Mouse (Mus musculus): Measurements from ENCODE around the gene Med20. TPM values are rescaled to one million over a fixed set of nuclear protein-coding genes. Genes with fewer than 3 reads are reported as not detected.
A peak's percentile ranks its signal among the peaks of the same experiment; 100 is the strongest.

Gene Med20
- total and polyA plus RNA-seq, 2 experiments from 2014 or later: 32.4 to 33.8 TPM

GRCm38 (mm10) chr17:47580962-47581361 is 30.4 kb upstream of the Med20 start:
- no peak for TF ChIP-seq CTCF (IDR thresholded peaks at IDR 0.05)
- H3K9me3 ChIP-seq (ENCODE audit: low read length): no peaks in the 10 kb centered on the region
- ATAC-seq (ENCODE audit: low FRiP score) (no peak), DNase-seq (ENCODE audit: low spot score) (no peak)
- no peaks in the 10 kb centered on the region for H3K36me3 ChIP-seq (ENCODE audit: insufficient read depth, low read length)
- no peak overlapping the region for H3K4me2 ChIP-seq (ENCODE audit: low read depth, low read length, poor library complexity, severe bottlenecking)
- 86% methylated on average over 4 of the region's 4 CpGs for WGBS
- H3K27me3 ChIP-seq (ENCODE audit: insufficient read depth, low read length): no peaks in the 10 kb centered on the region
- no peak overlapping the region for H3K27ac ChIP-seq (ENCODE audit: low read depth, low read length)
- no peaks in the 10 kb centered on the region for H3K4me1 ChIP-seq (ENCODE audit: insufficient read depth, low read length)
- H3K9ac ChIP-seq (replicated peaks; ENCODE audit: low read length, poor library complexity, severe bottlenecking): no peak overlapping the region
- H3K4me3 ChIP-seq (ENCODE audit: low read depth, low read length): no peak overlapping the region

GRCm38 (mm10) chr17:47588517-47588916 is 22.9 kb upstream of the Med20 start:
- DNase-seq (ENCODE audit: low spot score) (no peak), ATAC-seq (ENCODE audit: low FRiP score) (no peak)
- H3K9me3 ChIP-seq (ENCODE audit: low read length): no peaks in the 10 kb centered on the region
- no peak overlapping the region for H3K4me3 ChIP-seq (ENCODE audit: low read depth, low read length)
- 86% methylated on average over 8 of the region's 8 CpGs for WGBS
- H3K36me3 ChIP-seq (ENCODE audit: insufficient read depth, low read length): no peaks in the 10 kb centered on the region
- no peak overlapping the region for H3K9ac ChIP-seq (replicated peaks; ENCODE audit: low read length, poor library complexity, severe bottlenecking)
- no peaks in the 10 kb centered on the region for H3K27me3 ChIP-seq (ENCODE audit: insufficient read depth, low read length)
- TF ChIP-seq CTCF (IDR thresholded peaks at IDR 0.05): no peak
- no peak overlapping the region for H3K4me2 ChIP-seq (ENCODE audit: low read depth, low read length, poor library complexity, severe bottlenecking)
- no peaks in the 10 kb centered on the region for H3K4me1 ChIP-seq (ENCODE audit: insufficient read depth, low read length)
- no peak overlapping the region for H3K27ac ChIP-seq (ENCODE audit: low read depth, low read length)

DNA sequence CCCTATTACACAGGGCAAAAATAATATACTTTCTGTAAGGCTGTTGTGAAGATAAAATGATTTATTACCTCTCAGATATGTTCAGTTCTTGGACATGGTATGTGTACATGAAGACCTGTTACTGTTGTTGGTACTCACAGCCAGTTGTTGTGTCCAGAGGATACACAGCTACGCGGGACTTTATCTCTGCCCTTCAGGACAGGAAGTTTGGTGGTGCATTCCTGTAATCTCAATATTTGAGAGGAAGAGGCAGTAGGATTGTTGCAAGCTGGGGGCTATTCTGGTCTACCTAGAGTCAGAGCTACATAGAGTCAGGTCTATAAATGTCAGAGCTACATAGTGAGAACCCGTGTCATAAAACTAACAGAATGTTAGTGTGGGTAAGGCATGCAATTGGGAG is 20.3 kb upstream of the Med20 start:
- no peak for TF ChIP-seq CTCF (IDR thresholded peaks at IDR 0.05)
- H3K27me3 ChIP-seq (ENCODE audit: insufficient read depth, low read length): no peaks in the 10 kb centered on the region
- H3K4me1 ChIP-seq (ENCODE audit: insufficient read depth, low read length): no peaks in the 10 kb centered on the region
- H3K9ac ChIP-seq (replicated peaks; ENCODE audit: low read length, poor library complexity, severe bottlenecking): no peak overlapping the region
- ATAC-seq (ENCODE audit: low FRiP score): no peak
- no peak overlapping the region for H3K4me2 ChIP-seq (ENCODE audit: low read depth, low read length, poor library complexity, severe bottlenecking)
- H3K36me3 ChIP-seq (ENCODE audit: insufficient read depth, low read length): no peaks in the 10 kb centered on the region
- DNase-seq (ENCODE audit: low spot score): no peak
- H3K27ac ChIP-seq (ENCODE audit: low read depth, low read length): no peak overlapping the region
- 88% methylated on average over 3 of the region's 3 CpGs for WGBS
- H3K4me3 ChIP-seq (ENCODE audit: low read depth, low read length): no peak overlapping the region
- H3K9me3 ChIP-seq (ENCODE audit: low read length): no peaks in the 10 kb centered on the region

DNA sequence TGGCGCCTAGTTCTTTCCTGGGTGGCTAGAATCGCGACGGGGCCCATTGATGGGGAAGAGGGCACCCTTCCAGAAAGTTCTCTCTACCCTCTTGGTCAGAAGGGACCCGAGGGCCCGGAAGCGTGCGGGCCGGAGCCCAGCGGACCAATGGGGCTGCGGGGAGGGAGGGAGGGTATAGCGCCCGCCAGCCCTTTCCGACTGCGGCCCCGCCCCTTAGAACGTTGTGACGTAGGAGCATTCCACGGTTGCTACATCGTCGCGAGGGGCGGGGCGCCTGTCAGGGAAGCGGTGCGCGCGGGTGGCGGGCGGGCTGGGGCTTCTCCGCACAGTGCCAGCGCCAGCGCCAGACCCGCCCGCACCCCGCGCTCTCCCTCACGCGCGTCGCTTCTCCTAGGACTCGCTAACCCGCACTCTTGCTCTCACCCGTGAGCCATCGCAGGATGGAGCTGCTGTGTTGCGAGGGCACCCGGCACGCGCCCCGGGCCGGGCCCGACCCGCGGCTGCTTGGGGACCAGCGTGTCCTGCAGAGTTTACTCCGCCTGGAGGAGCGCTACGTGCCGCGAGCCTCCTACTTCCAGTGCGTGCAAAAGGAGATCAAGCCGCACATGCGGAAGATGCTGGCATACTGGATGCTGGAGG is 18.0 kb upstream of the Med20 start:
- Histone ChIP-seq H3K4me3 (ENCODE audit: low read depth, low read length) (peak overlapping the region; percentile 73), H3K9ac (replicated peaks; ENCODE audit: low read length, poor library complexity, severe bottlenecking) (peak overlapping the region; percentile 60), H3K27me3 (ENCODE audit: insufficient read depth, low read length) (no peaks in the 10 kb centered on the region), H3K36me3 (ENCODE audit: insufficient read depth, low read length) (no peaks in the 10 kb centered on the region), H3K4me2 (ENCODE audit: low read depth, low read length, poor library complexity, severe bottlenecking) (peak overlapping the region; percentile 98), H3K27ac (ENCODE audit: low read depth, low read length) (peak overlapping the region; percentile 65; the same call in 1 of the 2 replicates), H3K9me3 (ENCODE audit: low read length) (no peaks in the 10 kb centered on the region), H3K4me1 (ENCODE audit: insufficient read depth, low read length) (no peaks in the 10 kb centered on the region)
- ATAC-seq (ENCODE audit: low FRiP score) (peak; percentile 78), DNase-seq (ENCODE audit: low spot score) (peak; percentile 93)
- no peak; the same call in 1 of the 2 replicates for TF ChIP-seq CTCF (IDR thresholded peaks at IDR 0.05)
- WGBS: under 1% methylated on average over 52 of the region's 63 CpGs

GRCm38 (mm10) chr17:47593854-47594182 is 17.6 kb upstream of the Med20 start:
- H3K4me3 ChIP-seq (ENCODE audit: low read depth, low read length): peak overlapping the region; percentile 73
- H3K9ac ChIP-seq (replicated peaks; ENCODE audit: low read length, poor library complexity, severe bottlenecking): peak overlapping the region; percentile 60
- ATAC-seq (ENCODE audit: low FRiP score) (no peak), DNase-seq (ENCODE audit: low spot score) (no peak)
- no peaks in the 10 kb centered on the region for H3K4me1 ChIP-seq (ENCODE audit: insufficient read depth, low read length)
- no peak for TF ChIP-seq CTCF (IDR thresholded peaks at IDR 0.05)
- H3K27me3 ChIP-seq (ENCODE audit: insufficient read depth, low read length): no peaks in the 10 kb centered on the region
- peak overlapping the region; percentile 65 for H3K27ac ChIP-seq (ENCODE audit: low read depth, low read length)
- H3K9me3 ChIP-seq (ENCODE audit: low read length): no peaks in the 10 kb centered on the region
- H3K4me2 ChIP-seq (ENCODE audit: low read depth, low read length, poor library complexity, severe bottlenecking): peak overlapping the region; percentile 98
- under 1% methylated on average over 13 of the region's 13 CpGs for WGBS
- H3K36me3 ChIP-seq (ENCODE audit: insufficient read depth, low read length): no peaks in the 10 kb centered on the region

- H3K9me3 ChIP-seq (ENCODE audit: low read length): no peaks in the 10 kb centered on the region
- H3K27me3 ChIP-seq (ENCODE audit: insufficient read depth, low read length): no peaks in the 10 kb centered on the region
- DNase-seq (ENCODE audit: low spot score) (peak; percentile 22), ATAC-seq (ENCODE audit: low FRiP score) (no peak)
- no peak for TF ChIP-seq CTCF (IDR thresholded peaks at IDR 0.05)
- peak overlapping the region; percentile 73 for H3K4me3 ChIP-seq (ENCODE audit: low read depth, low read length)
- peak overlapping the region; percentile 98 for H3K4me2 ChIP-seq (ENCODE audit: low read depth, low read length, poor library complexity, severe bottlenecking)
- no peaks in the 10 kb centered on the region for H3K36me3 ChIP-seq (ENCODE audit: insufficient read depth, low read length)
- H3K4me1 ChIP-seq (ENCODE audit: insufficient read depth, low read length): no peaks in the 10 kb centered on the region
- peak overlapping the region; percentile 60 for H3K9ac ChIP-seq (replicated peaks; ENCODE audit: low read length, poor library complexity, severe bottlenecking)
- H3K27ac ChIP-seq (ENCODE audit: low read depth, low read length): peak overlapping the region; percentile 65
- WGBS: under 1% methylated on average over 42 of the region's 43 CpGs
Observed at GRCm38 (mm10) chr17:47594183-47594968, 17.0 kb upstream of the Med20 start.

All from midbrain, postnatal 0 days (tissue).